Mouse (Mus musculus): ENCODE results near the gene Dennd2a. TPM values are rescaled to one million over a fixed set of nuclear protein-coding genes. Genes with fewer than 3 reads are reported as not detected.

Dennd2a gene
- not detected in 2 replicates for polyA plus RNA-seq (2012)

DNA sequence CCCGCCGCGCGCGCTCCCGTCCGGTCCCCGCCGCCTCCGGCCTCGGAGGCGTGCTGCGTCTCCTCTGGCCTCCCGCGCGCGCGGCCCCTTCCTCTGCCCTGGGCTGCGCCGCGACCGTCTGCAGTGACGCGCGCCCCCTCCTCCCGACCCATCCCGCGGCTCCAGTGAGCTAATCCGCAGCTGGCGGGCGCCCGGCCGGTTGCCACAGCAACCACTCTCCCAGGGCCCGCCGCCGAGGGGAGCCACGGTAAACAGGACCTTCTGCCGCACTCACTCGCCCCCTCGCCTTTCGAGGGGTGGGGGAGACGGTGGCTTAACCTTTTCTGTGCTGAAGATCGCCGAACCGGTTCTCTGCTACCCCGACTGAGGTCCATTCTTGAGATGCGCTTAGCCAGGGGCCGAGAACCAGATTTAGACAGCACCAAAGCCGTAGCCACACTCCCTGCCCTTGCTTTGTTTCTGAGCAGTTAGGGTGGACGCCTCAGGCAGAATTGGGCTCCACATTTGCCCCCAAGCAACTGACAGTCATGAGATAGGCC is at the start of gene Dennd2a:
Dennd2a (minus strand) TSS at position 145 of the 539 bp plus-strand sequence.
- no peak for TF ChIP-seq GATA1 (IDR thresholded peaks at IDR 0.05; ENCODE audit: low read length)

DNA sequence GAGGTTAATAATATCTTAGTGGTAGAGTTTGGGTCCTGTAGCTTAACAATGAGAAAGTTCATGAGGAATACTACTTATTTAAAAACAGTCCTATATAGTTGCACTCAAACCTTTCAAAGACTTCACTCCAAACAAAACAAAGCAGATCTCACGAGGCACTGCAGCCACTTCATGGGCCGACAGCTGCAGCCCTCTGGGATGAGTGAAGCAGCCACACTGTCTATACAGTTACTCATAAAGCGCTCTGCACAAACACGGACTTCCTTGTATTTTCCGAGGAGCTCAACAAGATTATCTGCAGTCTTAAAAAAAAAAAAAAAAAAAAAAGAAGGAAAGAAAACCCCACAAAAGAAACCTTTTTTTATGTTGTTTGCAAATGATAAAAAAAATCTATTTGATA is 49.7 kb upstream of the Dennd2a start:
- no peak for TF ChIP-seq GATA1 (IDR thresholded peaks at IDR 0.05; ENCODE audit: low read length)

DNA sequence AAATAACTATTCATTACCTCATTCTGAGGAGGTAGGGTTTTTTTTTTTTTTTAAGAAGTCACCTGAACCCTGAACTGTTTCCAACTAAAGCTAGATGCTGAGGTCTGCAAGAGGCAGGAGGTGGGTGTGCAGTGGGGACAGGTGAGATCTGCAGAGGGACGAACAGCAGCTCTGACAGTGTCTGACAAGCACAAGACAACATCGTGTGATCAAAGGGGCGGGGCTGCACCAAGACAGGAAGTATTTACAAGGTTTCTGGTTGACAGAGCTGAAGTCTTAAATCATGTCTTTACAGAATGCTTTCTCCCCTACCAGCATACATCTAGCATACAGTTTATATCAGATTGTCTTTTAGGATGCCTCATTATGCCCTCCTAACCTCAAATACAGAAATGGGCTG is 49.2 kb upstream of the Dennd2a start:
- TF ChIP-seq GATA1 (IDR thresholded peaks at IDR 0.05; ENCODE audit: low read length) = no peak

DNA sequence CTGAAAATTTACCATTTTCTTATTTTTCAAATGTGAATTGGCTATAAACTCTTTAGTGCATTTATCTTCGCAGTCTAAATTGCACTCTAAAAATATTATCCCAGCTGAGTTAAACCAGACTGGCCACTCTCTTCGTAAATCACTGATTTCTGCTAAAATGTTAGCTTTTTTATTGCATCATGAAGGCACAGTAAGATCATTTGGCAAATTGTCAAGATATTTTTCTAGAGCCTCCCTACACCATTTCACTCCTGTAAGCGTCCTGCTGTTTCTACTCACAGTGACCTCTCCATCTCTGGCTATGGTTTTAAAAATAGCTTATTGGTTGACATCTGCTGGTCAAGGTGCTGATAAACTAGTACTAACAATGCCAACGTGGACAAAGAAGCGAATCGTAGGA is 48.4 kb upstream of the Dennd2a start:
- no peak for TF ChIP-seq GATA1 (IDR thresholded peaks at IDR 0.05; ENCODE audit: low read length)

DNA sequence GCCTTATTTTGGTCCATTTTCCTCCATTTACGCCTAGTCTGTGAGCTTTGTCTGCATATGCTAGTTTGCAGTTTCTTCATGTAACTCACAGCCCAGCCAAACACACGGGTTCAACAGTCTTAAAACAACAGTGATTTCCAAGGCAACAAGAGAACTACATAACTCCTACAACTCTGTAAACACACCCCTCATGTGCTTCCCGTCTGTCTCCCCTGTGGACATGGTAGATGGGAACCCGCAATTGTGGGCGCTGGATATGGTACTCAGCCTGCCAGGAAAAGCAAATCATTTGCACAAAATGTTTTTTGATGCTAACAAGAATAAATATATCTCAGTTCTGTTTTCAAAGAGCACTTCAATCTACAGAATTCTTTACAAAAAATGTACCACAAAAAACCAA is 46.9 kb upstream of the Dennd2a start:
- TF ChIP-seq GATA1 (IDR thresholded peaks at IDR 0.05; ENCODE audit: low read length) = no peak

DNA sequence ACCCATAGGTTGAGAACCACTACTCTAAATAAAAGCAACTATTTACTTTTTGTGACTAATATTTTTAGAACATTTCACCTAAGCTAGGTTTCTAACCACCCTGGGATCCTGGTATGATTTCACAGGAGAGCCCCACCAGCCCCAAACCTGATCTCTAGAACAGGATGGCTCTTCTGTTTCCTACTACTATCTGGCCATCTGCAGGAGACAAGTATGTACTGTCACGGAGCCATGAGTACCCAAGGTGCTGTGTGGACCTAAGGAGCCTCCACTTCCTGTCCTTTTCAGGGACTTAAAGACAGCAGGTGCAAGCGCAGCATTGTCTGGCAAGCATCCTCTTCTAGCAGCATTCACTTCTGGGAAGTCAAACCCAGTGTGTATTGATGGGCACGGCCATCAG is 44.2 kb upstream of the Dennd2a start:
- no peak for TF ChIP-seq GATA1 (IDR thresholded peaks at IDR 0.05; ENCODE audit: low read length)

DNA sequence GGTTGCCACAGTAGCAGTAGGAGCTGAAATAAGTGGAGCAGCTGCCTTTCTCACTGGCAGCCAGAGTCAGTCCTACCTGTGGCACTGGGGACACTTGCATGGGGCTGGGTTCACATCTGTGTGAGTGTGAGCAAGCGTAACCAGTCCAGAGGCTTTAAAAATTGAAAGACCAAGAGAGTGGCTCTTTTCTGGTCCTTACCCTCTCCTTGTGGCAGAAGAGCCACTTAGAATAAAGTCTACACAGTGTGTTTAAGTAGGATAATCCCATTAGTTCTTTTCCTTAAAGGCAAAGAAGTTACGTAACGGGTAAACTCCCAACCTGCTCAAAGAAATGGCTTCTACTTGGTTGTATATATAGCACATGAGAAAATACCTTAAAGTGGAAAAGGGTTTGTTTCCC is 43.2 kb upstream of the Dennd2a start:
- TF ChIP-seq GATA1 (IDR thresholded peaks at IDR 0.05; ENCODE audit: low read length) = no peak

DNA sequence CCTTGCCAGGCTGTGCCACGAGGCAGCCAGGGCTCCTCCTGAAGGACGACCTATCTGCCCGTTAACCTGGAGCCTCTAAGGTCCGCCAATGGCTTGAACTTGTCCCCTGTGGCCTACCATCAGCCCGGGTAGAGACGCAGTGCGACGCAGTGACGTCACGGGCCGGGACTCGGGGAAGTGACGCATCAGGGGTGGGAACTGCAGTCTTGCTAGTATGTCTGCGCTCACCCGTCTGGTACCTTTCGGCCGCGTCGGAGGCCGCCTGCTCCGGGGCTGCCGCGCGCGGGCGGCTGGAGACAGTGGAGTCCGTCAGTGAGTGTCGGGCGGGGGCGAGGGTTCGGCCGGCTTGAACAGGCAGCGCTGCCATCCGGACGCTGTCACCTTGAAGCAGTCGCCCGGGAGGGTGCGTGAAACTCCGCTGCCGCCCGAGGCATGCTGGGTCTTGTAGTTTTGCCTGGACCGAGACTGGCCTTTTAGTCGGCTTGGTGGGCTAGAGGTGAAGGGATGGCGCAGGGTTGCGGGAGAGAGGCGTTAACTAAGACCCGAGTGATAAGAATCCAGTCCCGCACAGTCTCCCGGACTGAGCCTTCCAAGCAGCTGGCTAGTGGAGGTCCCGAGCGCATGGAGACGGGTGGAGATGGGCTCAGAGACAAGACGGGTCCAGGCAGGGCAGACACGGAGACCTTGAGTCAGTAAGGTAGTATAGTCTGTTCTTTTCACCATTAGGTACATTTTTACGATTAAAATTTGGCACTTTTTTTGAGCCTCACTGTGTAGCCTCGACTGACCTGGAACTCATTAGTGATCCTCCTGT is 34.9 kb upstream of the Dennd2a start, which contains the start of gene Ndufb2:
Ndufb2 (plus strand) TSS at position 174 of the 814 bp plus-strand sequence.
- no peak for TF ChIP-seq GATA1 (IDR thresholded peaks at IDR 0.05; ENCODE audit: low read length)

DNA sequence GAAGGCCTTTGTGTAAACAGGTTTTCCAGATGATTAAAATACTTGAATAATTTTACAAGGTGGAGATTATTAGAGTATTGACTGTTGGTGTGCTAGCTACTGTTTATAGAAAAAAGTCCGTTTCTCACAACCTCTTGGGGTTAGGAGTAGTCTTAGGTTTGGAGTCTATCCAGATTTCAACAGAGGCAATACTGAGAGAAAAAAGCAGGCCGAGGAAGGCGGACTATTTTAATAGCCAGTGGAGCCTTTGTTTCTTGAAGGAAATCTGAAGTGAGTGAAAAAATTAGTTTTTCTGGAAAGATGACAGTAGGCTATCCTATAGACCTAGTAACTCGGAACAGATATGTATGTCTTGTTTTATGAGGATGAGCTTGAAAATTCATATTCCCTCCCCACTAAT is 33.8 kb upstream of the Dennd2a start:
- TF ChIP-seq GATA1 (IDR thresholded peaks at IDR 0.05; ENCODE audit: low read length) = no peak

DNA sequence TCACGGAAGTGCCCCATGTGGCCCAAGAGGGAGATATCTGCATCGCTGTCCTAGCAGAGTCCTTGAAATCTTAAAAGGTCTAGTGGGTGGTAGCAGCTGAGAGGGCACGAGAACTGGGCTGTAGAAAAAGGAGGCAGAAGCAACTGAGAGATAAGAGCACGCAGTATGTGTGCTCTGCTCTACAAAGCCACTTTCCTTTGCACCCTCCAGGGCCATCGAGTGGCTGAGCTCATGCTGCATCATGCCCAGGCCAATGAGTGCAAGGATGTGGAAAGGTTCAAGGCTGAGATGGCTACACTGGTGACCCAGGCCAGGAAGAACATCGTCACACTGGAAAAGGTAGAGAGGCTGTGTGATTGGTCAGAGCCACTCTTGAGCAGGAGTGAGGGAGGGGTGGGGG is 27.9 kb upstream of the Dennd2a start, which contains the start of gene Gm42420:
Gm42420 (plus strand) TSS at position 237 of the 400 bp plus-strand sequence.
- TF ChIP-seq GATA1 (IDR thresholded peaks at IDR 0.05; ENCODE audit: low read length) = no peak

DNA sequence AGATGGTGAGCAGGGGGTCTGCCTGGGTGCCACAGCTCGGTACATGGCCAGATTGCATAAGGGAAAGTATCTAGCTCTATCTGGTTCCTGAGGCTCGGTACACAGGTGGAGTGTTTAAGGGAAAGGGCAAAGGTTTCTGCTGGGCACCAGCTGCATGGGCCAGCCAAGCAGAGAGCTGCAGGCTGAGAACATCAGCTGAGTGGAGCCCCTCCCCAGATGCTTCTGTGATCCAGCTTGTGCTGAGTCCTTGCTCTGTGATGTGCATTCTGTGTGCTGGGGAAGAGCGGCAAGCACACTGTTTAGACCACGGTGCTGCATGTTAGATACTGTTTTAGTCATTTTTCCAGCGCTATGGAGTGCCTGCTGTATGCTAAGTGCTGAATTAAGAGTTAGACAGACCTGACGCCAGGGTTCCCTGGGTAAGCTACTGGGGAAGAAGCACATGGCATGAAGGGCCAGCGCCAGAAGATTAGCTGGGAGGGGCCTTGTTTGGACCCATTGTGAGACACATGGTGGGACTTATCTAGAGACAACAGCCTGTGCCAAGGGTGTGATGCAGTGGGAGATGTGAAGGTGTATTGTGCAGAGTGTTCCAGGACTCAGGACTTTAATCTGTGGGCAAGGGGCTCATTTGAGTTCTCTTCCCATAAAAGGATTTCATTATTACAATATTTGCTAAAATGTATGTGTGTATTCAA is 23.6 kb upstream of the Dennd2a start:
- no peak for TF ChIP-seq GATA1 (IDR thresholded peaks at IDR 0.05; ENCODE audit: low read length)

DNA sequence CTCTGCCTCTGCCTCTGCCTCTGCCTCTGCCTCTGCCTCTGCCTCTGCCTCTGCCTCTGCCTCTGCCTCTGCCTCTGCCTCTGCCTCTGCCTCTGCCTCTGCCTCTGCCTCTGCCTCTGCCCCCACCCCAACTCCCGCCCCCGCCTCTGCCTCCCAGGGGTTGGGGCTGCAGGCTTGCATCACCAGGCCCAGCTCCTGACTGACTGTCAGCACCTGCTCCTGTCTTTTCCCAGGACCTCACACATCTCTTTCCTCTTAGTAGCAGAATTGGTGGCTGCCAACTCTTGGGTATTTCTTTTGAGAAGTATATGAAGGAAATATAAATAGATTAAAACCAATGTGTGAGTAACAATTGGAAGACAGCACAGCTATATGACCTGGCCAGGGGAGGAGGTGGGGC is 22.9 kb upstream of the Dennd2a start:
- no peak for TF ChIP-seq GATA1 (IDR thresholded peaks at IDR 0.05; ENCODE audit: low read length)

DNA sequence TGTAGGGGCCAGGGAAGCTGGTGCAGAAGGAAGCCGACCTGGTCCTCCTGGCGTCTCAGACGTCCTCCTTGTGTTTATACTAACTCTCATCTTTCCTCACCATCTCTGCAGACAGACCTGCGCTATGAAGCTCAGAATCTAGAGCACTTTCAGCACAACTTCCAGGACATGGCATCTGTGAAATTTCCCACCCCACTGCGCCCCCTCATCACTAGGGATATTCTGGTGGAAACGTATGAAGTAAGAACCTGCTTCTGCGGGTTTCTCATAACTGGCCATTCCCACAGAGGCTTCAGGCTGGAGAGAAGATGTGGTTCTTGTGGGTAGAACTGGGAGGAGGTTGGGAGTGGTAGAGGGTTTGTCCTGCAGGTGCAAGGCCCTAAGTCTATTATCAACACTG is 21.9 kb upstream of the Dennd2a start:
- no peak for TF ChIP-seq GATA1 (IDR thresholded peaks at IDR 0.05; ENCODE audit: low read length)

DNA sequence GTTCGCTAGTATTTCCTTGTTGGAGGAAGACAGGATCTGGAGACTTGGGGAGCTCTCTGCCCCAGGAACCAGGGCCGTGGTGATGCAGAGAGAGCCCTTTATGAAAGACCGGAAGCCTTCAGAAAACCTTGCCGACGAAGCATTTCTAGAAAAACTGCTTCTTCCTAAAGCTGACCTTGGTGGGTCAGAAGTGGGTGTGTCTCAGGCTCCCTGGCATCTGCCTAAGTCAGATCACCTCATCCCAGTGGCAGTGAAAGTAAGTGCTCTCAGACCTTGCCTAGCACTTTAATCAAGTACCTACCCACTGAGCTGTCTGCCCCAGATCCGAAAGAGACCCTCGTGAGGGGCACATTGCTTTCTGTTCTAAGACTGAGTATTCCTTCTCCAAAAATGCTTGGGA is 17.3 kb upstream of the Dennd2a start:
- no peak for TF ChIP-seq GATA1 (IDR thresholded peaks at IDR 0.05; ENCODE audit: low read length)

DNA sequence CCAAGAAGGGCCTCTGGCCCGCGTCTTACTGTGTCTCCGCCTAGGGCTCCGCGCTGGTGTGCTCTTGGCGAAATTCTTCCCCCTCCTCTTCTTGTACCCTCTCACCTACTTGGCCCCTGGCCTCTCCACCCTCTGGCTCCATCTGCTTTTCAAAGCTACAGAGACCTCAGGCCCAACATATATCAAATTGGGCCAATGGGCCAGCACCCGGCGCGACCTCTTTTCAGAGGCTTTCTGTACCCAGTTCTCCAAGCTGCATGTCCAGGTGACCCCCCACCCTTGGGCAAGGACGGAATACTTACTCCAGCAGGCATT is 16.8 kb upstream of the Dennd2a start:
- no peak for TF ChIP-seq GATA1 (IDR thresholded peaks at IDR 0.05; ENCODE audit: low read length)

DNA sequence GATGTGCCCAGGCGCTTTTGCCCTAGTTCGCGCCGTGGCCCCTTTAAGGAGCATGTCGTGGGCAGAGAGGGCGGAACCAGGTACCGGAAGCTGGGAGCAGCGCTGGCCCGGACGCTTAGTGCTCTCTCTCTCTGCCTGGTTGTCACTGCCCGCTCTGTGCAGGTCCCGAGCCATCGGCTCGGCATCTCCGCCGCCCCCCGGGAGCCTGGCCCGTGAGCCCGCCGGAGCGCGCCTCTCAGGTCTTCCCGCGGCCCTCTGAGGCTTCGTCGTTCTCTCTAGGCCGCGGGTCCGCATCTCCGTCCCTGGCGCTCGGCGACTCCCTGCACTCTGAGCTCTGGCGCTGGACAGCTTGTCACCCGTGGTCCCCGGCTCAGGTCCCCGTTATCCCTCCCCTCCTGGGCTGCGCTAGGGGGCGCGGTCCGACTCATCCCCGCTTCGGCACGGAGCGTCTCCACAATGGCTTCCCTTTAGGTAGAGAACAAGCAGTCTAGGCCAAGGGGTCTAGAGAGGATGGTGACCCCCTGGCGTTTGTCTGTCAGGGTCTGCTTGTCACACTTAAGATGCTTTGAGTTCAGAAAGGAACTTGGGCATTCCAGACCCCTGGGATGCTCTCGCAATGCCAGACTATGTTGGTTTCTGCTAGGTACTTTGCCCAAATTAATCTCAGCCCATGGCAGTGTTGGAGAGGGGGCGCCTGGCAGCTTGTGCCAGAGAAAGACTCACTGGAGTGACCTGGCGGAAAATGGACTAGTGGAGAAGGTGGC is 16.3 kb upstream of the Dennd2a start, which contains the start of gene Adck2:
Adck2 (plus strand) TSS at position 83 of the 764 bp plus-strand sequence.
- no peak for TF ChIP-seq GATA1 (IDR thresholded peaks at IDR 0.05; ENCODE audit: low read length)

Measured in G1E-ER4 (cell line).